Mouse (Mus musculus): ENCODE results near the gene Chrna9.

The Chrna9 gene

DNA sequence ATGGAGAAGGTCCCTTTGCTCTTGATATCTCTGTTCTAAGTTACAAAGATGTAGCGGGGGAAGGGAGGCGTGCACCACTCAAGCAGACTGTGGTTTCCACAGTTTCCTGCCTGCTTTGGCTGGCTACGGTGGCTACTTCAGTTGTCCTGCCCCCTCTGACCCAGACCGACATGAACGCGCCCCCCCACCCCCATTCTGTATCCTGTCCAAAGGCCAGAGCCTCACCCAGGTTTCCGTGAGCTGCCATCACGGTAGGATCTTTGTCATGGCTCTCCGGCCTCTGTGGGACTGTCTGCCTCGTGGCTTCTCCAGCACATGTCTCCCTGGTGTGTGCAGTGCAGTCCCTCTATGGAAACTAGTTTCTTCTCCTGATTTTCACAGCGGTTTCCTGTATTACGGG lies 15.4 kb upstream of the Chrna9 start:
- peak in 1 of 2 experiments; percentile 65 for DNase-seq (ENCODE audit: low spot score in 2 of 2)

DNA sequence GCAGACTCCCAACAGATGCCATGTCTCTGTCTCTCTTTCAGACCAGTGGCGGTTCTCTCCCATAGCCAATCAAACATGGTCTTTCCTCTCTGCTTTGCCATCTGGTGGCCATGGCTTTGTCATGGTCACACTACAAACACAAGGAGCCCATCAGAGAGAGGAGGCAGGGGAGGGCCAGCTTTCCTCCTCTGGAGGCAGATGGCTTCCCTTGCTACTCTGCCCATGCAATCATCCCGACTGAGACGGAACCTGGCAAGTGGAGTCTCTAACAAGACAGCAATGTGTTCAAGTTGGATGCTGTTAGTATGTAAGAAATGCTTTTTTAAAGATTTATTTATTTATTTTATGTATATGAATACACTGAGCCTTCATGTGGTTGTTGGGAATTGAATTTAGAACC lies 14.8 kb upstream of the Chrna9 start:
- no peak for DNase-seq (ENCODE audit: low spot score in 2 of 2)

DNA sequence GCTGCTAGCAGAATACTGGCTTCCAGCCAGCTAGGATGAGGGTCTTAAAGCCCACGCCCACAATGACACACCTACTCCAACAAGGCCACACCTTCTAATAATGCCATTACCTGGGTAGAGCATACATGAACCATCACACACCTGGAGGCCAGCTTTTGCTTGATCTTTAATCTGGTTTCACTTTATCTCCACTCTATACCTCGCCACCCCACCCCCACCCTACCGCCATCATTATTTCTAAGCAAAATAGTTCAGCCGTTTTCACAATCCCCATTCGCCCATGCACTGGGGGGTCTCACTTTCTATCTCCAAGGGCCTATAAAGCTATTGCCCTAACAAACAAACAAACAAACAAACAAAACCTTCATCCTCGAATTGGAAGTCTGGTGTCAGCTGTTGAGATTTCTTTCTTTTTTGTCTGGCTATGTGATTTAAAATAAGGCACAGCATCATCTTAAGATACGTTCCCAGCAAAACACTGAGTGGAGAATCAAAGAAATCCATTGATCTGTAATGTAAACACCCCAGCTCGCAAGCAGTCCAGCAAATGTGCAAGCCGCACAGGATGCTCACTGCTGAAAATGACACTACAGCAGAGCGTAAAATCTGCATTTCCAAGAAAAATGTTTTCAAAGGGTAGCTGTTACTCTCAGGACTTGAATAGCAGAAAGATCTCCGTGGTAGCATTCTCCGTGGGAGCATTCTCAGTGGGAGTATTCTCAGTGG lies 13.9 kb upstream of the Chrna9 start:
- no peak for DNase-seq (ENCODE audit: low spot score in 2 of 2)

DNA sequence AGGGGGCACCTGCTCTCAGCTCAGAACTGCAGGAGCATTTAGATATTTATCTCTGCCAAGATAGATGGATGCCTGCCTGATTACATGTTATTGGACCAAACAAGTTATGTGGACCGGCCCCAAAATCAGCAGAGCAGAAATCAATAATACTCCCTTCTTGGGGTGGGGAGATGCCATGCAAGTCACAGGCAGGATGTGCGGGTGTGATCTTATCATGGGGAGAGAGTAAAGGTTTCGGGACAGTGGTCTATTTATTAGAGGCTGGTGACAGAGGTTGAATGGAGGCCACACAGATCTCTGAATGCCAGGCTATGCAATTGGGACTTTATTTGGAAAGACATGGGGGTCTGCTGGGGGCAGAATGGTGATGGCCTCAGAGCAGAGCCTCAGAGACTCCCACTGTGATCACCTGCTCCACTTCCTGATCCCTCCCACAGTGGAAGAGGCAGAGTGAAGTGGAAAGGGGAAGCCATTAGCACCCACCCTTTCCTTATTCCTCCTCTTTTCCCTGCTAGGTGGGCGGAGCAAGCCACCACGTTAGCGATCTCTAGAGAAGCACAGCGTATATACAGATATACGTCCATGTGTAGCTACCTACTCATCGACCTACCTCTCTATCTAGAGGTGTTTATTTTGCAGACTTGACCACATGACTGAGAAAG lies 13.1 kb upstream of the Chrna9 start:
- DNase-seq (ENCODE audit: low spot score in 2 of 2), result no peak

DNA sequence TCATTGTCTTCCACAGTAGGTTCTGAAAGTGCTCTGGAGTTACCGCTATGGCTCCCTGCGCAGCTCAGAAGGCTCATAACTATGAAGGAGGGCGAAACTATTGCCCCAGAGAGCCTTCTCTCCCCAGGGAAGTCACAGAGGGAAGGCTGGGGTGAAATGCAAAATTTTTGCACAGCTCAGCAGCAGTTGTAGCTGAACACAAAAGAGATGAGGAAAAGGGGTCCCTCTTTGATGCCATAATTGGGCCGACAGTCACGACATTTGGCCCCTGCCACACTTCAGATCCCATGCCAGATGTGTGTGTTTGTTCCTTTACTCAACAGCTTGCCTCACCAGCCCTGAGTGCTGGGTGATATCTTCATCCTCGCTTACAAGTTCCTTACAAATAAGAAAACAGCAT lies 8.1 kb upstream of the Chrna9 start:
- peak in 1 of 2 experiments; percentile 26 for DNase-seq (ENCODE audit: low spot score in 2 of 2)

DNA sequence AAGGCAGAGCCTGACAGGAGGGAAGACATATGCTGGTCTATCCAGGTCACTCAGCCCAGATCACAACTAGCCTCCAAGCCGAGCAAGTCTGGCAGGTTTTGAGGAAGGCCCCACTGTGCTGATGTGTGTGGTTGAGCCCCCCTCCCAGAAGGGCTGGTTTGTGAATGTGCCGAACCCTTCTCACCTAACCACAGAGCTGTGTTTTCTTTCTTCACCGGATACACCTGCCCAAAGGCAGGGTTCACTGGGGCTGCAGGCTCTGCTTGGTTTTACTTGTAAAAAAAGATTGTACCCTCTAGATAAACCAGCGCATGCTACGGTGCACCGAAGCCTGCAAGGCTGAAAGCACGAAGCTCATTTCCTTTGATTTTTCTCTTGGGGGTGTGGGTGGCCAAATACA lies 5.6 kb upstream of the Chrna9 start:
- DNase-seq (ENCODE audit: low spot score in 2 of 2), result peak in 1 of 2 experiments; percentile 76

DNA sequence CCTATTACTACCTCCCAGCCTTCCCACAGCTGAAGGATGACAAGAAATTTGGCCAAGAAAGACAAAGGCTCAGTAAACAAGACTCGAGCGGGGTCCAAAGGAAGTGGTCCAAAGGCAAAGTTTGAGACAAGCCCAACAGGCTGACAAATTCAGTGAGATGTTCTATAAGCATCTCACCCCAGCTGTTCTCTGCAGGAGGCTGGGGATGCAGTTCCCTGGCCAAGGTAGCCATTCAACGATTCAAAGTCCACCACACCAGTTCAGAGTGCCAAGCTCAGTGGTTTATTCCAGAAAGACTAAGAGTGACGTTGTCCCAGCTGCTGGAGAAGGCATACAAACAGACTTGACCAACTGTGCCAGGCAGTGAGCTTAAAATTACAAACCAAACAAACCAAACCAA lies 4.5 kb upstream of the Chrna9 start:
- DNase-seq (ENCODE audit: low spot score in 2 of 2), result no peak

DNA sequence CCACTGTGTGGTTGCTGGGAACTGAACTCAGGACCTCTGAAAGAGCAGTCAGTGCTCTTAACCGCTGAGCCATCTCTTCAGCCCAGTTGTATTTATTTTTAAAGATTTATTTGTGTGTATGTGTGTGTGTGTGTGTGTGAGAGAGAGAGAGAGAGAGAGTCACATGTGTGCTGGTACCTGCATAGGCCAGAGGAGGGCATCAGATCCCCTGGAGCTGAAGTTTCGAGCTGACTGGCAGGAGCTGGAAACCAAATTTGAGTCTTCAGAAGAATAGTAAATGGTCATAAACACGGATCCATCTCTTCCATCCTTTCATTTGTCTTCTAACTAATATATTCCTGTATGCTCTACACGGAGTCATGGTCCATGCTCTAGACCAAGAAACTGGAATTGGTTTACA lies 1.5 kb upstream of the Chrna9 start:
- no peak for DNase-seq (ENCODE audit: low spot score in 2 of 2)

DNA sequence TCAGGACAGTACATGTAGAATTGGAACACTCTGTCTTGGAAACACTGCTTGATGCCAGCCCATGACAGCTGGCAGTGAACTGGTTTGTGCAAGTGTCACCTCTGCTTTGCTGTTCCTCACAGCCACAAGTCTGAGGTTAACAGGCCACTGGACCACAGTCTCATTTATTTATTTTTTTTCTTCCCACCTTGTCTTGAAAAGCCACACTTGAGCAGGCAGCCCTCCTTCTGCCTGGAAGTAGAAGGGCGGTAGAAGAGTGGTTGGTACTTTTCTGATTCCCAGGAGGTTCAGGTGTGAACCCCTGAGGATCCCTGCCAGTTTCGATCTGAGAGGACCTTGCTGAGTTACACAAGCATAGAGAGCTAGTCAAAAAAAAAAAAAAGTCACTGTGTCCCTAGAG lies 957 bp upstream of the Chrna9 start:
- DNase-seq (ENCODE audit: low spot score in 2 of 2), result no peak

DNA sequence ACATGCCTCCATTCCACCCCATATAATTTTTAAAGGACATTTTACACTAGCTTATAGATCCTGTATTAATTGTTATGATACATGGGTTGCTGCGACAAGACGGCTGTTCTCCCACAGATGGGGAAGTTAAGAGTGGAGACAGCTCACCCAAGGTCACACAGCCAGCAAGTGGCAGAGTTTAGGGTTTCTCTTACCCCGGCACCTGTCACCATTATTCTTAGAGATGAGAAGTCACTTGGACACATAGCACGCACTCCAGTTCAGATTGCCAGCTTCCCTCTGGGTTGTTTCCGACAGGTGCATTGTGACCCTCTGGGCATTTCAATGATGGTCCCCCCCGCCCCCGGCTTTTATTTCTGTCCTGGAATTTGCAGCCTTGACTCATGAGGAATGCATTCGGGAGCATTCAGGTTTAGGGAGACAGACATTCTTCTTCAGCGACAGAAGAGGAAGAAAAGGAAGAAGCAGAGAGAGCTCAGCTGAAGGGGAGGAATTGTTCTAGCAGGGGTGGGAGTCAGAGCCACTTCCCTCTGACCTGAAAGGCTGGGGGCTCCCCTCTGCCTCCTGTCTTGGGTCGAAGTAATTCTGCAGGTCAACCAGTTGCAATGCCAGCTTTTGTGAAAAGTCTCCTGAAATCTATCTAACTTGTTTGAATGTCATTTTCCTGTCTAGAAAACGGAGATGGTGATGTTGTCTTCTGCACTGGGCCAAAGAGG lies 2.4 kb downstream of the Chrna9 start:
- no peak for DNase-seq (ENCODE audit: low spot score in 2 of 2)

DNA sequence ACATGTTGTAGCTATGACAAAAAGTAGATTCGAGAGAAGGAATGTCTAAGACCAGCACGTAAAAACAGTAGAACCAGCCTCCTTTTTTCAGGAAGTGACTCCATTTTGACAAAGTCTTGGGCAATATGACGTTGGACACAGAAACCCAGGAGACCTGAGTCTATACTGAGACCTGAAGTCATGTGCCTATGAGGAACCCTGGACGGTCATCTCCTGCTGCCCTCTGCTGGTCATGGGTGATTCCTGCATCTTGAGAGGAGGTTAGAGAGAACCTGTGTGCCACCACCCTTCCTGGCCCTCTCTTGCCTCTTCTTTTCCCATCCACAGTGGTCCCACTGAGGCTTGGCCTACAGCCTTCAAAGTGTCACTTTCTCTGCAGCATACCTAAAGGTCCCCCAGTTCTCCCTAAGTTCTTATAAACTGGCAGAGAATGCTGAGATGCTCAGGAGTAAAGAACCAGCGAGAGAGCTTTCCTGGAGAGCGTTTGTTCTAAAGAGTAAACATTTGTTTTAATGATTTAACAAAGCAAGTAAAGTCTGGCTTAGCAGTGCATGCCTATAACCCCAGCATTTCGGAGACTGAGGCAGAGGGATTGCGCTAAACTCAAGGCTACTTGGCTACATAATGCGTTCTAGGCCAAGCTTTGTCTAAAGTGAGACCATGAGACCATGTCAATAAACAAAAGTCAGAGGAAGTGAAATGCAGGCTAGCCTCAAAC lies 3.4 kb downstream of the Chrna9 start:
- peak; percentile 76 to 89 for DNase-seq (ENCODE audit: low spot score in 2 of 2)

DNA sequence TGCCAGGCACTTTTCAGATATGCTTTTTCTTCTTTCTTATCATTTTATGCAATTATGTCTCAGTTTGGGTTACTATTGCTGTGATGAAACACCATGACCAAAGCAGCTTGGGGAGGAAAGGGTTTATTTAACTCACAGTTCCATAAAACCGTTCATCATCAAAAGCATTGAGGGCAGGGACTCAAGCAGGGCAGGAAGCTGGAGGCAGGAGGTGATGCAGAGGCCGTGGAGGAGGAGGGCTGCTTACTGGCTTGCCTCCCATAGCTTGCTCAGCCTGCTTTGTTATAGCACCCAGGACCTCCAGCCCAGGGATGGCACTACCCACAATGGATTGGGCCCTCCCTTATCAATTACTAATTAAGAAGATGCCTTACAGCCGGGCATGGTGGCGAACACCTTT lies 6.4 kb downstream of the Chrna9 start:
- DNase-seq (ENCODE audit: low spot score in 2 of 2), result no peak

DNA sequence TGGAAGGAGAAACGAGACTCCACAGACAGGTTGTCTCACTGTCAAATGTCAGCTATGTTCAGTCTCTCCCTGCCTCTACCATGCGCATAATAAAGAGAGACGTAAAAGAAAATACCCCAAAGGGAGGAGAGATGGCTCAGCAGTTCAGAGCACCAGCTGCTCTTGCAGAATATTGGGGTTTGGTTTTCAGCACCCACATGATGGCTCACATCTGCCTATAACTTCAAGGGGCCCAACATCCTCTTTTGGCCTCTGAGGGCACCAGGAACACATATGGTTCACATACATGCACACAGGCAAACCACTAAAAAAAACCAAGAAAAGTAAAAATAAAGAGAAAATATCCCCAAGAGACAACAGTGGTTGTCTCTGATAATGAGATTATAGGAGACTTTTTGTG lies 15.1 kb downstream of the Chrna9 start:
- peak in 1 of 2 experiments; percentile 13 for DNase-seq (ENCODE audit: low spot score in 2 of 2)

DNA sequence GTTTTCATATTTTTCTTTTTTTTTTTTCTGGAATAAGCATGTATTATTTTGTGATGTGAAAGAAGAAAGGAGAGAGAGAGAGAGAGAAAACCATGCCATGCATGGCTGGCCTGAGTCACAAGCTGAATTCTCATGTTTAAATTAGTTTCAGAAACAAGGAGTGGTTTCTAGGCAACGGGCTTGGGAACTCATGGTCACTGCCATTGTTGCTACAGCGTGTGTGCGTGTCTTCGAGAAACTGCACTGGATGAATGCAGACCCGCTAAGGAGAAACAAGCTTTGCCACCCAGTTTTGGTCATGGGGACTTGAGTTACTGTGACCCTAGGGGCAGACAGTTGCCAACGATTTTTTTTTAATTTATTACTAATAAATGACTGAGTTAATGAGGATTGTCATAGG lies 15.5 kb downstream of the Chrna9 start:
- DNase-seq (ENCODE audit: low spot score in 2 of 2), result peak in 1 of 2 experiments; percentile 15

DNA sequence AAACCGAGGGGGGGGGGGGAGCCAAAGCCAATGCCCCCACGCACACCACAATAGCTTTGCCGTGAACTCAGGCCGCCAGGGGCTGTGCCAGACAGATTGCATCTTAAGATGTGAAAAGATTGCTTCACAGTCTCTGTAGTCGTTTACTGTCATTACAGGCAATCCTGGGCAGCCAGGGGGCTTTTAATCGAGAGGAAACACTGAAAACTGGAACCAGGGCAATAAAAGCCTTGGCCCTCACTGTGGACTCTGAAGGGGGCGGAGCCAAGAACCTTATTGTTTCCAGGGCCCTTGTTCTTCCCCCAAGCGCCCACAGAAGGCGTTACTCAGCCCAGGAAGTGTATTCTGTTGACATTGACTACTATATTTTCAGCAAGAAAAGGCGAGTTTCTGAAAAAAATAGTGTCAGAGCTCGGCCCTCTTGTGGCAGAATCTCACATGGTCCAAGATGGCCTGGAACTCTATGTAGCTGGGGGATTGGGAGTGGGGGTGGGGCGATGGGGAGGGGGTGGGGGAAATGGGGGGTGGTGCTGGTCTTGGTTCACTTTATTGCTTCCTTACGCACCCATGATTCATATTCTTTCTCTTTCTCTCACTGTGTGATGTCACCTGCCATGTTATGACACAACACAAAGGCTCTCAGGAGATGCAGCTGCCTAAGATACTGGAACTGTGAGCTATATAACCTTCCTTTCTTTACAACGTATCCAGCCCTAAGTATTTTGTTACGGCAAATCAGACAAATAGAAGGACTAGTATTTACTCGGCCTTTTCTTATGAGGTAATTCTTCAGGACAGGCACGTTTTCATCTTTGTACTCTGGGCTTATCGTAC lies 16.2 kb downstream of the Chrna9 start:
- DNase-seq (ENCODE audit: low spot score in 2 of 2), result peak in 1 of 2 experiments; percentile 65

DNA sequence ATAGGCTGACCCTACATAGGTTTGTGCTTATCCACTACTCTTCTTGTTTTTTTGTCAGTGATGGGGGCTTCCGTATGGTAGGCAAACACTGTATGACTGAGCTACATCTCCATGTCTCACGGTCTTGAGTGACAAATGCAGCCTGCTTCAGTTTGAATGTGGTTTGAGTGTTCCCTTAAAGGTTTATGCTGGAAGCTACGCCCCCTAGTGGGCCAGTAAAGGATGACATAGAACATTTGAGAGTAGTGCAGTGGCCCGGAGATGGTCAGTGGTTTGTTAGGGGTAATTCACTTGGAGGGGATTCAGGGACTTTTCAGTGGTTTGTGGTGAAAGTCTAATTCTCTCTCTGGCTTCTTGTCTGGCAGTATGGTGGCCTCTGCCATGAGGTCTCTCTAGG lies 16.8 kb downstream of the Chrna9 start:
- peak in 1 of 2 experiments; percentile 69 for DNase-seq (ENCODE audit: low spot score in 2 of 2)

DNA sequence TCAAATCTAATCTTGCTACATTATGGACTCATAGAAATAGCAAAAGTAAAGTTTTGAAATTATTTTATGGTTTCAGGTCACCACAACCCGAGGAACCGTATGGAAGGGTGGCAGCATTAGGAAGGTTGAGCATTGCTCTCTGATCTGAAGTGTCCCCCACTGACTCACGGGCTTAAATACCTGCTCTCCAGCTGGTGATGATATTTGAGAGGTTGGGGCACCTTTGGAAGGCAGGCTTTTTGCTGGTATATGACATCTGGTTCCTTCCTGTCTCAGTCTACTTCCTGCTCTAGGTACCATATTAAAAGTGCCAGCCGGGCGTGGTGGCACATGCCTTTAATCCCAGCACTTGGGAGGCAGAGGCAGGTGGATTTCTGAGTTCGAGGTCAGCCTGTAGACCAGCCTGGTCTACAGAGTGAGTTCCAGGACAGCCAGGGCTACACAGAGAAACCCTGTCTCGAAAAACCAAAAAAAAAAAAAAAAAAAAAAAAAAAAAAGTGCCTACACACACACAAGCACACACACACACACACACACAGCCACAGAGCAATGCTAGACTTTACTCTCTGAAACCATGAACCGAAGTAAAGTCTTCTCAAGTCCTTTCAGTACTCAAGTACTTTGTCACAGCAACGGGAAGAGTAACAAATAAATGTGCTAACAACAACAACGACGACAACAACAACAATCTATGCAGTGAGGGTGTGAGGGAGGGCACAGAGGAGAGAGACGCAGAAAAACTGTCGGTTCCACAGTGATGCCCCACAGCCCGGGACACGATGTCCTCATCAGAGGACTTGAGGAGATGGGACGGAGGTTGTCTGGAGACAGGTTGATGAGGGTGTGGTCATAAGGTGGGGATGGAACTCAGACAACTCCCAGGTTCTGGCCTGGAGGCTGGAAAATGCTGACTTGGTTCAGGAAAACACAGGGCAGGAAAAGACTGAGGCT lies 19.7 kb downstream of the Chrna9 start:
- DNase-seq (ENCODE audit: low spot score in 2 of 2), result peak in 1 of 2 experiments; percentile 9

DNA sequence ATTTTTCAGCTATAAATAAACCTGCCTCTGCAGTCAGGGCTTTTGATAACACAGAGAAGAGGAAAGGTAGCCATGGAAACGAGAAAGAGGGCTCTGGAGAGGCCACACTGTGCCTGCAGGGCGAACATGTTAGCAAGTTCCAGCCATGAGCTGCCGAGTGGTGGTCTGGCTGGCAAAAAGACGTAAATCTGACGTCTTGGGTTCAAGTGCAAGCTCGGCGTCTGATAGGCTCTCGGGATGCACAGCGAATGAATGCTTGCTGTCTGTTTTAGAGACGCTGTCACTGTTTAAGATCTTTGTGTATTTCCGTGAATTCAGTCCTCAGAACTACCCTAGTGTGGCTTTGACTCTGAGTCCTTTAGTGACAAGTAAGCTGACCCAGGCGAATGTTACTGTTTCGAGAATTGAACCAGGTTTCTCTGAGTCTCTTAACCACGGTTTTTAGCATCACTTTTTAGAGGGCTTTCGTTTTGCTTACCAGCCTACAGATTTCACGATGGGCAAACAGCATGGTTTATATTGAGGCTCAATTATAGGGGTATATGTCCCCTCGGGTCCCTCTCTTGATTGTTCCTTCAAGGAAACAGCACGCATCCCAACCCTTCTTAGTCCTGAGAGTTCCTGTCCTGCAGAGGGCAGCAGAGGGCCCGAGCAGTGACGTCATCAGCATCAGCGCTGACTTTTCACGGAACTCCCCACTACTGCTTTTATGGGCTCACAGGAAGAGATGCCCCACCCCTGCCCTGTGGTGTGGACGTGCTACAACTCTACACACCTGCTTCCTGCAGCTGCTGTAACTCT lies 20.8 kb downstream of the Chrna9 start:
- DNase-seq (ENCODE audit: low spot score in 2 of 2), result peak; percentile 87 to 92
